Mouse (Mus musculus): ENCODE data around the gene Grm3. TPM values are rescaled to one million over a fixed set of nuclear protein-coding genes. Genes with fewer than 3 reads are reported as not detected.

Gene Grm3
- total RNA-seq, 2 experiments from 2014 or later: 188 to 216 TPM

GRCm38 (mm10) chr5:9627220-9627619 is 97.8 kb downstream of the Grm3 start:
- intact Hi-C loops (cut with DNase I): no loop called here
- peak; percentile 72 for DNase-seq

GRCm38 (mm10) chr5:9624396-9624795 is 100.6 kb downstream of the Grm3 start:
- intact Hi-C loops (cut with DNase I): no loop called here
- no peak for DNase-seq

GRCm38 (mm10) chr5:9623095-9623459 is 101.9 kb downstream of the Grm3 start:
- intact Hi-C loops (cut with DNase I): no loop called here
- DNase-seq: peak; percentile 44

GRCm38 (mm10) chr5:9622264-9623094 is 102.5 kb downstream of the Grm3 start:
- intact Hi-C loops (cut with DNase I): no loop called here
- peak; percentile 19 for DNase-seq

- DNase-seq: no peak
Observed at GRCm38 (mm10) chr5:9621417-9622067, 103.4 kb downstream of the Grm3 start.

GRCm38 (mm10) chr5:9579021-9579420 is 145.9 kb downstream of the Grm3 start:
- no peak for DNase-seq
- intact Hi-C loops (cut with DNase I): no loop called here

More at GRCm38 (mm10) chr5:9621417-9622067, 103.4 kb downstream of the Grm3 start:
- intact Hi-C loops (cut with DNase I): no loop called here

- intact Hi-C loops (cut with DNase I): no loop called here
- DNase-seq: no peak
Observed at GRCm38 (mm10) chr5:9578571-9578970, 146.4 kb downstream of the Grm3 start.

- peak; percentile 6 for DNase-seq
- intact Hi-C loops (cut with DNase I): no loop called here
Observed at GRCm38 (mm10) chr5:9570946-9571345, 154.0 kb downstream of the Grm3 start.

GRCm38 (mm10) chr5:9557706-9558105 is 167.3 kb downstream of the Grm3 start:
- DNase-seq: peak; percentile 45
- intact Hi-C loops (cut with DNase I): no loop called here

- intact Hi-C loops (cut with DNase I): loop anchor here (5.0 kb wide), 1 partner anchor 176 kb away; no protein-coding TSS in a partner anchor
- peak; percentile 41 for DNase-seq
Observed at GRCm38 (mm10) chr5:9540822-9541557, 184.0 kb downstream of the Grm3 start.

- intact Hi-C loops (cut with DNase I): no loop called here
- no peak for DNase-seq
Observed at GRCm38 (mm10) chr5:9525507-9525906, 199.5 kb downstream of the Grm3 start.

- intact Hi-C loops (cut with DNase I): no loop called here
Observed at GRCm38 (mm10) chr5:9511027-9511426, 213.9 kb downstream of the Grm3 start.

GRCm38 (mm10) chr5:9497235-9497634 is 227.7 kb downstream of the Grm3 start:
- intact Hi-C loops (cut with DNase I): no loop called here
- DNase-seq: no peak

More at GRCm38 (mm10) chr5:9511027-9511426, 213.9 kb downstream of the Grm3 start:
- DNase-seq: no peak

GRCm38 (mm10) chr5:9495456-9495855 is 229.5 kb downstream of the Grm3 start:
- intact Hi-C loops (cut with DNase I): no loop called here
- DNase-seq: peak; percentile 38

GRCm38 (mm10) chr5:9477587-9477986 is 247.4 kb downstream of the Grm3 start:
- intact Hi-C loops (cut with DNase I): no loop called here
- DNase-seq: no peak

- DNase-seq: no peak
- intact Hi-C loops (cut with DNase I): loop anchor here (10.0 kb wide), 1 partner anchor 272 kb away; the partner anchor contains the start of gene Grm3
Observed at GRCm38 (mm10) chr5:9453298-9453697, 271.7 kb downstream of the Grm3 start.

GRCm38 (mm10) chr5:9449570-9449969 is 275.4 kb downstream of the Grm3 start:
- intact Hi-C loops (cut with DNase I): no loop called here
- peak; percentile 52 for DNase-seq

- intact Hi-C loops (cut with DNase I): no loop called here
Observed at GRCm38 (mm10) chr5:9448931-9449330, 276.0 kb downstream of the Grm3 start.

GRCm38 (mm10) chr5:9446146-9446545 is 278.8 kb downstream of the Grm3 start:
- no peak for DNase-seq
- intact Hi-C loops (cut with DNase I): no loop called here

More at GRCm38 (mm10) chr5:9448931-9449330, 276.0 kb downstream of the Grm3 start:
- peak; percentile 13 for DNase-seq

All from left cerebral cortex, postnatal 4 days (tissue).